Mouse (Mus musculus): ENCODE measurements around the gene Grm3.

The Grm3 gene

DNA sequence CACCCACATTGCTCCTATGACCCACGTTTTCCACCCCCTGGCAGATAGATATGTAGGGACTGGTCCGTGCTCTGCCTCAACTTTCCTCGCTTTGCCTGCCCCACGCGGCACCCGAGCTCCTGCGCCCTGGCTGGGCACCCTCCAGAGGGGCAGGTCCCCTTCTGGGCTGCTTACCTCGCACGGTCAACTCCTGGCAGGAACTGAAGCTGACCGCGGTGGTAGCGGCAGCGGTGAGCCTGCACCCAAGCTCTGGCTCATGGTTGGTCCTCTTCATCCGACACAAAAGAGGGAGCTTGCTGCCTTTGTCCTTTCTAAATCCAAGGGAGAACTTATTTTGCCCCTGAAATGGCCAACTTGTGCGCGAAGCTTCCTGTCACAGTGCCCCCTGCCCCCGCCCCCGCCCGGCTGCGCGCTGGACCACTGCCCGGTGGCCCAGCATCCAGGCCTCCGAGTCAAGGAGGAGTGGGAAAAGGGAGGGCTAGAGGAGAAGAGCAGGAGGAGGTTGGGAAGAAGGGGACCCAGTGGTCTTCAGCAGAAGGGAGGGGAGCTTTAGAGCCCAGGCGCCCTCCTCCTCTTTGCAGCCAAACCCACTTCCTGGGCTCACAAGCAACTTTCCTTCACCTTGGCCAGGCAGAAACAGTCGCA, at the start of gene Grm3:
Gene Grm3 (minus strand): TSS at position 215 of the 645 bp plus-strand sequence.
- DNase-seq (ENCODE audit: extremely low spot score, low spot score): peak; percentile 53

GRCm38 (mm10) chr5:9755751-9756150, 30.8 kb upstream of the Grm3 start:
- no peak for DNase-seq (ENCODE audit: extremely low spot score, low spot score)

GRCm38 (mm10) chr5:9748184-9748583, 23.2 kb upstream of the Grm3 start:
- DNase-seq (ENCODE audit: extremely low spot score, low spot score): no peak

GRCm38 (mm10) chr5:9744120-9744519, 19.1 kb upstream of the Grm3 start:
- DNase-seq (ENCODE audit: extremely low spot score, low spot score): no peak

GRCm38 (mm10) chr5:9725601-9726268, 765 bp upstream of the Grm3 start:
- DNase-seq (ENCODE audit: extremely low spot score, low spot score): peak; percentile 78

DNA sequence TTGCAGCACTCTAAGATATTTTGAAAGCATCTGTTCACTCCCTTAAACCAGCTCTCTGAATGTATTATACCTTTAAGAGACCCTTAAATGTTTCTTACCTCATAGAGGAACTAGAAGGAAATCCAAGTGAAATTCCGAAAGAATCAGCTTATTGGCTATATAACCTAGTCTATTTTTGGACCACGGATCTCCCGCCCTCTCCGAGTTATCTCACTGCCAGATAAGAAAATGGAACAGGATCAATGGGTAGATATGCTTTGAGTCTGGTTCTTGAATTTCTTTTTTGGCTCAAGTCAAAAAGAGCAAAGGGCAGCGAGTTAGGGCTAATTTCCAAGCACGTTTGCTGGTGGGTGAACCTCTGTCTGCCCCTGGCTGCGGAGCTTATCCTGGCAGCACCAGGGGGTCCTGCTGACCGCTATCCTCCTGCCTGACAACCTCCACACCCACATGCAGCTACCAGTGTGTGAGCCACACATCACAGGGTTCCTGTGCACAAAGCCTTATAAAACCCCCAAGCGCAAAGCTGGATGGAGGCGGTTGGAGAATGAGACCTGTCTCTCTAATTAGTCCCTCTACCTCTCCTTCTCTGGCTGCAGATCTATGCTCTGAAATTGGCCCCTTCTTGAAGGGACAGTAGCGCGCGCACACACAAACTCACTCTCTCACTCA, 549 bp downstream of the Grm3 start:
- no peak for DNase-seq (ENCODE audit: extremely low spot score, low spot score)

GRCm38 (mm10) chr5:9721136-9721535, 3.8 kb downstream of the Grm3 start:
- DNase-seq (ENCODE audit: extremely low spot score, low spot score): no peak

GRCm38 (mm10) chr5:9716295-9716694, 8.7 kb downstream of the Grm3 start:
- no peak for DNase-seq (ENCODE audit: extremely low spot score, low spot score)

DNA sequence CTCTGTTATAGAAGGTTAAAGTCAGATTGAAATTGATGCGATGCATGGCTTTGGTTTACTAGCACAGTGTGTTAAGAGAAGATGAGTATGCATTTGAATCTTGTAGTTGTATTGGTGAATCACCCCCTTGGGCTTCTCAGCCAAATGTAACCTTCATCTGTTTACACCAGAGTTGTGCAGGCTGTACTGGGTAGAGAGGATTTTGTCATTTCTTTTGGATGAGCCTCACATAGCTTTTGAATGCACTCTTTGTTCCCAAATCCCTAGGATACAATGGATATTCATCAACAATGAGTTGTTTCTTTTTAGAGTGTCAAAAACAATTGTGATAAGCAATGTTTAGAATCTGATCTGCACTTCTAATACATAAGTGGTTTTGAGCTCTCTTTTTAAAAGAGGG, 17.9 kb downstream of the Grm3 start:
- no peak for DNase-seq (ENCODE audit: extremely low spot score, low spot score)

DNA sequence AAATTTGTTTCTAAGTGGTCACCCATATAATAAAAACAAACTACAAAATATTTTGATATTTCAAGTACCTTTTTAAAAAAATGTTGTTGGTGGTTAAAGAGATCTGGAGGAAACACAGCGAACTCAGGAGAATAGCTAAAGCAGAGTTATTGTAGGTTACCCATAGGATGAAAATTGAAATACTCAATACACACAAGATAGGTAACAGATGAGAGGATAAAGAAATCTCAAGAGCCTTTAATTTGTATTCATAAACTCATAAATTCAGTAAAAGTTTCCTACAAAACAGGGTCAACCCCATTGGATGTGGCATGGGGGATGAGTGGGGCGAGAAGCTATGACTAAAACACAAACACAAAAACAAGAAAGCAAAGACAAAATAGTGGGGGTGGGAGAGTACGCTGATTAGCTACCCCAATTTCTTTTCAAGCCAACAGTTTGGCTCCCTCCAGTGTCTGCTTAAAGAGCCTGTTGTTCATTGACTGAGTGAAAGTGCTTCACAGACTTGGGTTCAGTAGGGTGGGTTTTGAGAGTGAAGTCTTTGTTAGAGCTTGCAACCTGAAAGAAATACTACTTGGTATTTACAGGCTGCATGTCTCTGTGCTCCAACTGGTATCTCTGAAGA, 21.5 kb downstream of the Grm3 start:
- DNase-seq (ENCODE audit: extremely low spot score, low spot score): no peak

GRCm38 (mm10) chr5:9702656-9703384, 22.1 kb downstream of the Grm3 start:
- DNase-seq (ENCODE audit: extremely low spot score, low spot score): no peak

- DNase-seq (ENCODE audit: extremely low spot score, low spot score): no peak
Measured at GRCm38 (mm10) chr5:9692333-9692732, 32.6 kb downstream of the Grm3 start.

DNA sequence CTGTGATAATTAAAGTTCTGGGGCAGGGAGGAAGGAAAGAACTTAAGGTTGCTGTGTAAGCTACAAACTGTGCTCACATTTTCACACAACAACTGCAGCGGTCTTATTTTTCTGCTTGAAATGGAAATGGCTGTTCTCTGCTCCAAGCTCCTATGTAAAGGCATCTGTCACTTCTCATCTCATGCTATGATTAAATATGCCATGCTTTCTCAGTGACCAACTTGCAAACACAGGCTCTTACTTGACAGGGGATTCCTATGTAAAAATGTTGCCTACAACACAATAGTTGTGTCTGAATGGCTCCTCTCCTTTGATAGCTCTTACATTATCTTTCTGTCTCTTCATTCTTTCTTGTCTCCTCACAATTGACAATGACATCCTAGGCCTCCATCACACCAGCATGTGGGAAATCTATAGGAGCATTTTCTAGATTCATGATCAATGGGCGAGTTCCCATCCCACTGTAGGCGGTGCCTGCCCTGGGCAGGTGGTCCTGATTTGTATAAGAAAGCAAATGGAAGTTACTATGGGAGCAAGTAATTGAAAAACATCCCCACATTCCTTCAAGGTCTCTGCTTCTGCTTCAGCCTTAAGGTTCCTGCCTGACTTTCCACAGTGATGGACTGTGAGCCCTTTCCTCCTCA, 34.2 kb downstream of the Grm3 start:
- DNase-seq (ENCODE audit: extremely low spot score, low spot score): no peak

- no peak for DNase-seq (ENCODE audit: extremely low spot score, low spot score)
Measured at GRCm38 (mm10) chr5:9690192-9690591, 34.8 kb downstream of the Grm3 start.

GRCm38 (mm10) chr5:9683204-9683603, 41.8 kb downstream of the Grm3 start:
- DNase-seq (ENCODE audit: extremely low spot score, low spot score): no peak

DNA sequence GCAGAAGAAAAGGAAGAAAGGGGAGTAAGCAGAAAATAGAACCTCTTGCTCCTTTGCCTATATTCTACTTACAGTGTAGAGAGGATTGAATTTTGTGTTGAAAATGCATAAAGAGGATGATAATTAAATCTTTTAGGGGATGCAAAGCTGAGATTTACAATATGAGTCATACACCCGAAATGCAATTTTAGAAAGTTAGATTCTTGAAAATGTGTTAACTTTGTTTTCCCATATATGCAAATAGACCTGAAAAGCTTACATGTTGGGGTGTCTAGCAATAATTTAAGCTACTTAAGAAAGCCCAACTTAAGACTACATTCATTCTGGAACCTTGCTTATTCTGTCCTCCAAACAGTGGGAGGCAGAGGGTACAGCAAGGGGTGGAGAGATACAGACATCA, 56.0 kb downstream of the Grm3 start:
- DNase-seq (ENCODE audit: extremely low spot score, low spot score): no peak

- DNase-seq (ENCODE audit: extremely low spot score, low spot score): no peak
Measured at GRCm38 (mm10) chr5:9663416-9663815, 61.6 kb downstream of the Grm3 start.

DNA sequence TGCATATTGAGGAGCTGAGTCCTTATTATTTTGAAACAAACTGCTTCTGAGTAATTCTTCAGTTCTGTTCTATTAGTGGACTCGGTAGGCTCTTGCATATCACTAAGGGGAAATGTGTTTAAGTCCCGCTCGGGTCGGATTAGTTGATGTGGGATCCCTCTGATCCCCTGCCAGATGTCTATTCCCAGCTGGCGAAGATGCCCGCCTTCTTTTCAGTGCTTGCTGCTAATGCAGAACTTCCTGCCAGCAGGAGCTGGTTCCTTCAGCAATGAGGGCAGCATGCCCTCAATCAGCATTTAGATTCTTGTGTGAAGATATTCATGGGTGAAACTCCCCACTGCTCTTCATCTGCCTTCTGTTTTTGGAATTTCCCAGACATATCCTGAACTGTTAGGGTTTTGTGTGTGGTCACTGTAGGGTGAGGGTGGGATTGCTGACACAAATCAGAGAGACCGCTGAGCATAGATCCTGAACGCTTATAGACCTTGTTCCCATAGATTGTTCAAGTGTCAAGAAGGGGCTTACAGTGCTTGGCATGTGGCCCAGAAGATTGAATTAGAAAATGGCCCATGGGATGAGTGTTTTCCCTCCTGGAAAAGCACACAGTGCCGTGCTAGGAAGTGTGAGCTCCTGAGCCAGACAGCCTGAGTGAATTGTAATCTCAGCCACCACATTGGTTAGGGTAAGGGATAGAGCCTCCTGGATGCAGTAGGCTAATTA, 62.9 kb downstream of the Grm3 start:
- no peak for DNase-seq (ENCODE audit: extremely low spot score, low spot score)

DNA sequence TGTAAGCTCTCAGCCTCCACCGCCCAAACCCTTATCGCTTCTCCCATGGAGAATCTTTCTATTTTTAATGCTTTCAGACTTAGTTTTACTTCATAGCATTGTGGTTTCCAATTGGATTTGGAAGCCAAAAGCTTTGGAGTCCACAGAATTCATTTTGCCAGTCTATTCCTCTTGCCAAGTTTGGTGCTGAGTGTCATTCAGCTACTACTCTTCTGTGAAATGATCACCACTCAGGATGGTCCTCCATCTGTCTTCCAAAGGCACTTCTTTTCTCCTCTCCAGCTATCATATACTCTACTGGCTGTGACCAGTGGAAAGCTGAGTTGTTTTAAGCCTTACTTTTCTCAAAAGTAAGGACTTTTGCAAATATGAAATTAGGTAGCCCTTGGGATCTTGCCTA, 86.4 kb downstream of the Grm3 start:
- no peak for DNase-seq (ENCODE audit: extremely low spot score, low spot score)

DNA sequence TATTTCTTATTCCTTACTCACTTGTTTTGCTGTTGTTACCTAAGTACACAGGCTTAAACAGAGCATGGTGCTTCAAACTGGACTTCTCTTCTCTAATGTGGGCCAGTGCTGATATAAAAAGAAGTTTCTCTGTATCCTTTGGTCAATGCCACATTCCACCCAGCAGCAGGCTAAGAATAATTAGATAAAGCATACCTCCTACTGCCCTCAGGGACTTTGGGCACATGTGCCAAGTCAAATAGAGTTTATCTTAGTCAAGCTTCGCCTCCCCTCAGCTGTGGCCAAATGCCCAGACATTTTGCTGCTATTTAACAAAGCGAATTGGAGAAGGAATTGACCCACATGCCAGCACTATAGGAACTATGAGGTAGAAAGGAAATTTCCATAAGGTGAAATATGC, 97.8 kb downstream of the Grm3 start:
- no peak for DNase-seq (ENCODE audit: extremely low spot score, low spot score)
